Mouse (Mus musculus) liver, adult 2 months (tissue): ENCODE measurements at regions not wholly inside any gene's neighbourhood (a gene's known extent, or its start where the extent isn't known, plus 50 kb on each side); places are given as distances from the start of the nearest gene placed in this dataset.

Source experiments
- DNase-seq: peaks from one replicate; pipeline ENCODE4 v3.0.0-alpha.2; 2011; ENCODE audit warnings: low read depth, low spot score; ENCODE audit errors: extremely low read depth
- H3K27ac ChIP-seq: fragments of 200-500 bp; replicated peaks from 2 replicates; pipeline ENCODE4 v1.5.1; 2012; ENCODE audit warnings: low read depth, mild to moderate bottlenecking, control low read depth, inconsistent platforms, low read length; ENCODE audit not compliant: insufficient read depth
- H3K27me3 ChIP-seq: fragments of 200-500 bp; 2 replicates; pipeline ENCODE4 v1.6.1; 2012; ENCODE audit warnings: mild to moderate bottlenecking, moderate library complexity, low read length, inconsistent platforms; ENCODE audit not compliant: control insufficient read depth, insufficient read depth
- H3K36me3 ChIP-seq: fragments of 200-500 bp; 2 replicates; pipeline ENCODE4 v1.6.1; 2012; ENCODE audit warnings: low read length, inconsistent platforms; ENCODE audit not compliant: control insufficient read depth, insufficient read depth
- H3K4me1 ChIP-seq: fragments of 200-500 bp; 2 replicates; pipeline ENCODE4 v1.6.1; 2011; ENCODE audit warnings: low read length; ENCODE audit not compliant: control insufficient read depth, insufficient read depth
- H3K4me3 ChIP-seq: fragments of 200-500 bp; 2 replicates; pipeline ENCODE4 v1.5.1; 2011; ENCODE audit warnings: low read depth, mild to moderate bottlenecking, control low read depth, low read length, moderate library complexity; ENCODE audit not compliant: insufficient read depth
- H3K79me2 ChIP-seq: fragments of 200-500 bp; 2 replicates; pipeline ENCODE4 v1.6.1; 2012; ENCODE audit warnings: inconsistent platforms, mild to moderate bottlenecking, low read length, moderate library complexity; ENCODE audit not compliant: control insufficient read depth, insufficient read depth
- H3K9ac ChIP-seq: fragments of 200-500 bp; 2 replicates; pipeline ENCODE4 v1.6.1; 2012; ENCODE audit warnings: low read depth, mild to moderate bottlenecking, control low read depth, inconsistent platforms, low read length
- CTCF ChIP-seq: fragments of 200-500 bp; IDR thresholded peaks from 2 replicates; pipeline ENCODE4 v1.5.1; 2011; ENCODE audit warnings: low read depth, low read length, control low read depth
- POLR2A ChIP-seq: fragments of 200-500 bp; IDR thresholded peaks from 2 replicates; pipeline ENCODE4 v1.6.1; 2011; ENCODE audit warnings: low read length, control low read depth; ENCODE audit not compliant: insufficient read depth; ENCODE audit errors: extremely low read depth
- WGBS: fragments of 180-500 bp; shearing (Covaris S2); methylation state at CpG from one replicate; pipeline ENCODE4 v1.1.7; 2018; 5-methylcytosine and 5-hydroxymethylcytosine counted together

- Histone ChIP-seq H3K79me2 (no peaks in the 10 kb centered on the region), H3K27ac (no peak overlapping the region), H3K36me3 (no peaks in the 10 kb centered on the region), H3K27me3 (no peaks in the 10 kb centered on the region), H3K9ac (no peak overlapping the region), H3K4me3 (no peak overlapping the region), H3K4me1 (no peaks in the 10 kb centered on the region)
- TF ChIP-seq CTCF (no peak), POLR2A (no peak)
- WGBS, result 85% methylated on average over 1 of the region's 1 CpGs
- no peak for DNase-seq
These were observed 147.1 kb downstream of the Cth start for GRCm38 (mm10) chr3:157777779-157778178.

- Histone ChIP-seq H3K27me3 (no peaks in the 10 kb centered on the region), H3K4me3 (no peak overlapping the region), H3K79me2 (no peaks in the 10 kb centered on the region), H3K4me1 (no peaks in the 10 kb centered on the region), H3K9ac (no peak overlapping the region), H3K27ac (no peak overlapping the region), H3K36me3 (no peaks in the 10 kb centered on the region)
- DNase-seq, result no peak
- WGBS, result 61% methylated on average over 6 of the region's 6 CpGs
- TF ChIP-seq CTCF, result no peak
- no peak for TF ChIP-seq POLR2A
These were observed 161.2 kb downstream of the Cth start for GRCm38 (mm10) chr3:157763487-157764199.

- no peak overlapping the region for H3K4me3 ChIP-seq
- H3K36me3 ChIP-seq, result no peaks in the 10 kb centered on the region
- H3K4me1 ChIP-seq, result no peaks in the 10 kb centered on the region
- no peak overlapping the region for H3K27ac ChIP-seq
- no peak overlapping the region for H3K9ac ChIP-seq
- no peak for TF ChIP-seq POLR2A
- TF ChIP-seq CTCF, result no peak
- 95% methylated on average over 1 of the region's 1 CpGs for WGBS
- H3K79me2 ChIP-seq, result no peaks in the 10 kb centered on the region
- no peaks in the 10 kb centered on the region for H3K27me3 ChIP-seq
- DNase-seq, result no peak
These were observed 165.0 kb downstream of the Cth start for GRCm38 (mm10) chr3:157759856-157760255.

GRCm38 (mm10) chr3:157754826-157755225 lies 170.1 kb downstream of the Cth start:
- Histone ChIP-seq H3K27me3 (no peaks in the 10 kb centered on the region), H3K9ac (no peak overlapping the region), H3K4me3 (no peak overlapping the region), H3K36me3 (no peaks in the 10 kb centered on the region), H3K79me2 (no peaks in the 10 kb centered on the region), H3K27ac (no peak overlapping the region), H3K4me1 (no peaks in the 10 kb centered on the region)
- no peak for TF ChIP-seq POLR2A
- no peak for TF ChIP-seq CTCF
- DNase-seq, result no peak
- WGBS, result 73% methylated on average over 4 of the region's 4 CpGs

- 57% methylated on average over 3 of the region's 3 CpGs for WGBS
- no peak for DNase-seq
- no peak overlapping the region for H3K9ac ChIP-seq
- H3K4me1 ChIP-seq, result no peaks in the 10 kb centered on the region
- no peaks in the 10 kb centered on the region for H3K79me2 ChIP-seq
- no peak overlapping the region for H3K4me3 ChIP-seq
- no peak overlapping the region for H3K27ac ChIP-seq
- no peaks in the 10 kb centered on the region for H3K27me3 ChIP-seq
- no peak for TF ChIP-seq CTCF
- no peaks in the 10 kb centered on the region for H3K36me3 ChIP-seq
These were observed 174.6 kb downstream of the Cth start for GRCm38 (mm10) chr3:157750266-157750665.

- TF ChIP-seq POLR2A (no peak), CTCF (no peak)
- no peaks in the 10 kb centered on the region for H3K79me2 ChIP-seq
- H3K36me3 ChIP-seq, result no peaks in the 10 kb centered on the region
- no peaks in the 10 kb centered on the region for H3K4me1 ChIP-seq
- no peak overlapping the region for H3K9ac ChIP-seq
- no peak overlapping the region for H3K4me3 ChIP-seq
- no peak overlapping the region for H3K27ac ChIP-seq
- peak; percentile 41 for DNase-seq
- H3K27me3 ChIP-seq, result no peaks in the 10 kb centered on the region
- WGBS, result 62% methylated on average over 3 of the region's 3 CpGs
These were observed 176.4 kb downstream of the Cth start for GRCm38 (mm10) chr3:157748395-157749037.
